Mouse (Mus musculus) c-Kit-positive CD71-positive TER-119-positive erythroid progenitor cells, embryonic 14.5 days (primary cell): ENCODE results near the gene Agap1.

Source experiments
- DNase-seq: peaks from one replicate; pipeline ENCODE4 v3.0.0-alpha.2; 2013; ENCODE audit warnings: low spot score

Gene Agap1

DNA sequence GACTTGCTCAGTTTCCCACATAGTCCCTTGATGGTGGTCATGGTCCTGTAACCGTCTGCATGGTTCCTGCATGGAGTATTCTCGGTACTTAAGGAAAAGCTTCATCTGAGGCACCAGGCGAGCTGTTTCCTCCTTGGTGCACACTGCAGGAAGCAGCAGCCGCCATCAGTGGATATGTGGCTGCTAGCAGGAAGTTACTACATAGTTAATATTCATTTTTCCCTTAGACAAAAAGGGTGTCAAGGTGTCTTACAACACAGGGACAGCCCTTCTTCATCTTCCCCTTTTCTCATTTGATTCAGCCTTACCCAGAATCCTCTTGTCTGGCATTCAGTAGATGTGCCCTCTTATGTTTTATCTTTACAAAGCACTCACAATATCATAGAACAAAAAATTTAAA, 206.2 kb downstream of the Agap1 start:
- no peak for DNase-seq

DNA sequence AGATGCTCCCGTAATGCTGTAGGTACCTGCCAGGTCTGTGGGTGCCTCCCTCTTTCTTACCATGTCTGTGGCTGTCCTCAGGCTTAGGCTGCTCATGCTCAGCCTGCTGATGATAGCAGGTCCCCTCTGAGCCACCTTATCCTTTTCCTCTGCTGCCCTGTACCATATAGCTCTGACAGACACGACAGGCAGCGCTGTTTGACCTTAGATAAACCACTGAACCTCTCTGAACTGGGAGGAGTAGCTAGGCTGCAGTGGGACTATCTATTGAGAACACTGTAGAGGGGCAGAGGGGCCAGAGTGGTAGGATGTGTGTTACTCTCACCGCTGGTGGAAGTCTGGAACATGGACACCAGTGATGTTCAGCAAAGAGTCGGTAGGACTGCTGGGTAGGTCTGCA, 211.5 kb downstream of the Agap1 start:
- DNase-seq, result no peak

DNA sequence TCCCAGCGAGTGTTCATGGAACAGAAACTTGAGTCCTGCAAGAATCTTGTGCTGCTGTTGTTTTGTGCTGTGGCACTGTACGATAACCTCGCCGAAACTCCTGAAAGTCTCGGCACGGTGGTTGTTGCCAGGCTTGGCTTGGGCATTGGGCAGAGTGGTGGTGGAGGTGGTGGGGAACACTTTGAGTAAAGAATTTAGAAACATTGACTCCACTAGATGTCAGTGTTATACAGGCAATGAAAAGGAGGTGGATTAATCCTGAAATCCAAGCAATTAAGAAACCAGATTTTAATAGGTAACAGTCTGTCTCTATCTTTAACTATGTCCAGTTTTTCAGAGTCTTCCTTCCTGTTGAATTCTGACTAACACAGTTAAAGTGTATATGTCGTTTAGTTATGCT, 212.8 kb downstream of the Agap1 start:
- no peak for DNase-seq

DNA sequence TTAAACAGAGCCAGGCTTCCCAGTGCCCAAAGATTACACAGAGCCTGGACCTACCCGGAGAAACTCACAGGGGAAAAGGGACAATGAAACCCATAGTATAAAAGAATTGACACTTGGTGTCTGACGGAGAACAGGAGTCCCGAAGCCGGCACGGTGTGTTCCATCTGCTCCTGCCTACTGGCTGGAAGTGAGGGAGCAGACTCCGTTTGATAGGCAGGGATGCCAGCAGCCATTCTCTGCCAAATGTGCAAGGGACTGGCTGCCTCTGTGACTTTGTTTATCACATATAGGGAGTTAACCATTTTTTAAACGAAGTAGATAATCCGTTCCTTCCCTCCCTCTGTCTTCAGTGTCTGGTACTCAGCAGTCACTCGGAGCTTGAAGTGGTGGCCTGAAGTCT, 214.0 kb downstream of the Agap1 start:
- DNase-seq, result no peak

DNA sequence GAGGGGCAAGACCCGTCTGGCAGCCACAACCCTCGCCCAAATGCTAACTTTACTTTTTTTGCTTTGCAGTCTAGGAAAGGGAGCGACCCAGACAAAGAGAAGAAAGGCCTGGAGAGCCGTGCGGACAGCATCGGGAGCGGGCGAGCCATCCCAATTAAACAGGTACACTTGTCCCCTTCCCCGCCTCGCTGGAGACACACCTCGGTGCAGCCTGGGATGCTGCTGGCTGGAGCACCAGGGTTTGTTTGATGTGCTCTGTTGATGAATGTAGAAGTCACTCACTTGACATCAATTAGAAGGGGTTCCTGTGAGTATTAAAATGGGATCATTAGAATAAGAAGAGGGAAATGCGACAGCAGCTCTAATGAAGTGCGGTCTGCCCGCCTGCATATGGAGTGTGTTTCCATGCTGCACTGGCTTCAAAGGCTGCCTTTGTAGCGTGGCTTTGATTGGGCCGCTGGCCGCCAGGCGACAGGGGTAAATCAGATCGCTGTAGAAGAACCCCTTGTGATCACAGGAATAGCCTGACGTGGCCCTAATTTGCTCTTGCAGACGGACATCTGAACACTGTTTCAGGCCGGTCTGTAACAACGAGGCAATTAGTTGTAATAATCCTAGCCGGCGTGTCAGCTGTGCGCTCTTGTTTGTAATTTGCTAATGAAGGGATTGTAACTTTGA, 216.6 kb downstream of the Agap1 start:
- no peak for DNase-seq

GRCm38 (mm10) chr1:89673071-89673470, 218.5 kb downstream of the Agap1 start:
- DNase-seq, result no peak

DNA sequence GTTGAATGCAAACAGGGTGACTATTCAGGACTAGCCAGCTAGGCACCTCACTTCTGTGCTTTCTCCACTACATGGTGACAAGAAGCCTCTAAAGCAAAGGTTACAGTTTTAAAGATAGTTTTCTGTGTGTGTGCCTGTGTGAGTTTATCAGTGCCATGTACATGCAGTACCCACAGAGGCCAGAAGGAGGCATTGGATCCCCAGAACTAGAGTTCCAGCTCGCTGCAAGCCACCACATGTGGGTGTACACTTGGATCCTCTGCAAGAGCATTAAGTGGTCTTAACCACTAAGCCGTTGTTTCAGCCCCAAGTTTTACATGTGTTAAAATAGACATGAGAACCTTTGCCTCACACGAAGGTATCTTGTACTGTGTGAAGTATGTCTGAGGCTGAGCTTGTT, 219.1 kb downstream of the Agap1 start:
- DNase-seq, result no peak

- no peak for DNase-seq
Observed at GRCm38 (mm10) chr1:89674681-89675080, 220.1 kb downstream of the Agap1 start.

DNA sequence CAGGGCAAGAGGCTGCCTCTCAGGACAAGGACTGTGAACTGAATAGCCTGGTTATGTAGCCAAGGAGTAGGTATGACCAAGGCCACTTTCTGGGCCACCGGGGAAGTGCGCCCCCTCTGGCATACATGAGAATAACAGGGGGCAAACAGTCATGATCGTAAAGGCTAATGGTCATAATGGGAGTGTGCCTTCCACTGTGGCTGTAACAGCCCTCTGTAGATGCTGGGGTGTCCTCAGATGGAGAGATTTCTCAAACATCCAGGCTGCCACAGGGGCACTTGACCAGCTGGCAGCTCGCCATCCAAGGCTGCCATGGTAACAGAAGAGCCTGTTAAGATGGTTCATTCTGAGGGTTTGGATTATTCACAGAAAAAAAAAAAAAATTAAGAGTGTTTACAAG, 221.8 kb downstream of the Agap1 start:
- DNase-seq, result no peak

- no peak for DNase-seq
Observed at GRCm38 (mm10) chr1:89680673-89681072, 226.1 kb downstream of the Agap1 start.

- DNase-seq, result no peak
Observed at GRCm38 (mm10) chr1:89688914-89689313, 234.3 kb downstream of the Agap1 start.

DNA sequence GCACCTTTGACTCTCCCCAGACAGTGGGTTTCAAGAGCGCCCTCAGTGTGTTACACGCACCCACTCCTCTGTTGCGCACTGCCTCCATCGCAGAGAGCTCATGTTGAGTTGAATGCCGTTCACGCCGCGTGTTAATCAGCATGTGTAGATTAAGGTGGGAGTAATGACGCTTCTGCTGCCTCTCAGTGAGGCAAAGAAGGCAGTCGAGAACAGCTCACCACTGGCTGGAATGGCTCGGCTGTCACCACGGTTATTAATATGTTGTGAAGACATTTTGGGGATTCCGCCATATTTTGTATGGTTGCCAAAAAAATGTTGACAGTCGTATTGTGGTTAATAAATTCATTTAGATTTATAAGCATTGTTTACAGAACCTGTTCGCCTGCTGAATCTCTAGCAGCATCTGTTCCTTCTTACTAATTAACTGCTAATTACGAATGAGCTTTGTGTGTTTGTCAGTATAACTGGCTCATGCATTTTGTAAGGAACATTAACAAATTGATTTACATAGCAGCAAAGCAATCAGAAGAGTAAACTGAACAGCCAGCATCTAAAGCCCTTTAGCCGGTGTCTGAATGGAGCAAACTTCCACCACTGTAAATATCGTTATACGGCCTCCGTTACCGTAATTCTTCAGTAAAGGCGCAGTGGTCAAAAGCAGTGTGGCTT, 235.1 kb downstream of the Agap1 start:
- DNase-seq, result no peak

DNA sequence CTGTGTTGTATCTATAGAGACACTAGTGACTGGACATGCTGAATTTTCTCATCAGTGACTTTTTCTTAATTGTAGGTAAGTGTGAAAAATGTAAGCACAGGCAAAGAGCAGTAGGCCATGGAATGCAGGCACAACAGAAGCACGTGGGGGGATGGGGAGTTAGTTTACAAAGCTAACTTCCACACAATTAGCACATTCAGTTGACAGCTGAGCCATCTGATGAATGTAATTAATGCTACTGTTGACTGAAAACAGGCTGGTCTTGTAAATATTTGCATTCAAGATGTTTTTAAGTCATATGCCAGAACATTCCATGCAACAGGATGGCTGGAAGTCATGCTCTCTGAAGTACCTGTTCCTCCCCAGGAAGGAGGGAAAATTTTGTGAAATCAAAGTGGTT, 236.5 kb downstream of the Agap1 start:
- no peak for DNase-seq

DNA sequence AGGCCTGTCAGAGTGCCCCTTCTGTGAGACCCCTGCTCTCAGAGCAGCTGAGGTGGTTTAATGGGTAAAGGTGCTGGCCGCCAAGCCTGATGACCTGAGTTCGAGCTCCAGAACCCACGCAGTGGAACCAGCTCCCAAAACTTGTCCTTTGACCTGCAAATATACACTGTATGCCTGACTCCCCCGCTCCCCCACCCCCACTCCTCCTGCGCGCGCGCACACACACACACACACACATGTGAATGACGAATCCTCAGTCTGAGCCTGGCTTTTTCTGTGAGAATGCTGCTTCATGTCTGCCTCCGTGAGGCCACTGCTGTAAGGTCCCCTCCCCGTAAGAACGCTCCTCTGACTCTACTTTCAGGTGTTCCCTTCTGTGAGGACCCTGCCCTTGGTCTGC, 237.8 kb downstream of the Agap1 start:
- DNase-seq, result no peak

DNA sequence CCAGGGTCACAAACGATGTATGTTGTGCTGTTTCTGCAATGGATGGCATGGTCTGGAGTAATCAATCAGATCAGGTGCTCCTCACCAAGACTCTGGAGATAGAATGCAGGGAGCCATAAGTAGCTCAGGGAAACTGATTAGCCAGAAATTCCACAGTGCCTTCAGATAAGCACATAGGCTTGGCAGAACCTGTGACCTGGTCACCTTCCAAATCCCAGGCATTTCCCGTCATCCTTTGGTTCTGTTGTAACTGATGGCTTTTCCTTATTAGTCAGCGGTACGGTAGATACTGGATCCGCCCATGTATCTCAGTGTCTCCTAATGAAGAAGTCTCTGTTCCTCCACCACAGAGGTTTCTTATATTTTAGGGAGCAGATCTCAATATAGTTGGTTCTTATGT, 240.3 kb downstream of the Agap1 start:
- no peak for DNase-seq

GRCm38 (mm10) chr1:89697241-89697640, 242.6 kb downstream of the Agap1 start:
- no peak for DNase-seq

DNA sequence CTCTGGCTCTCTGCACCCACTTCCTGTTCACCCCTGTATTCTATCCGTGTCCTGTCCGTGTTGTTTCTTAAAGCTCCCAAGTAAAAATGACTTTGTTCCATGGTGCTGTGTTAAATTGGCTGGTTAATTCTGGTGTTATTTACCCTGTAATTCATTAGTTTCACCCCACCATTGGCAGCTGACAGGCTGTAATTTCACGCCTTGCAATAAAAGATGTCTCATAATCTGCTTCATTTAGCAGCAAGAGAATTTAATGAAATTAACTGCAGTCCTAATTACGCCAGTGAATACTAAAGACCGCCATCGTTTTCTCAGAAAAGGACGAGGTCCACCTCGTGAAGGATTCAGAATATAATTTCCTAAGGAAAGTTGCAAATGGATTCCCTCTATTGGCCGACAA, 245.6 kb downstream of the Agap1 start:
- DNase-seq, result no peak

DNA sequence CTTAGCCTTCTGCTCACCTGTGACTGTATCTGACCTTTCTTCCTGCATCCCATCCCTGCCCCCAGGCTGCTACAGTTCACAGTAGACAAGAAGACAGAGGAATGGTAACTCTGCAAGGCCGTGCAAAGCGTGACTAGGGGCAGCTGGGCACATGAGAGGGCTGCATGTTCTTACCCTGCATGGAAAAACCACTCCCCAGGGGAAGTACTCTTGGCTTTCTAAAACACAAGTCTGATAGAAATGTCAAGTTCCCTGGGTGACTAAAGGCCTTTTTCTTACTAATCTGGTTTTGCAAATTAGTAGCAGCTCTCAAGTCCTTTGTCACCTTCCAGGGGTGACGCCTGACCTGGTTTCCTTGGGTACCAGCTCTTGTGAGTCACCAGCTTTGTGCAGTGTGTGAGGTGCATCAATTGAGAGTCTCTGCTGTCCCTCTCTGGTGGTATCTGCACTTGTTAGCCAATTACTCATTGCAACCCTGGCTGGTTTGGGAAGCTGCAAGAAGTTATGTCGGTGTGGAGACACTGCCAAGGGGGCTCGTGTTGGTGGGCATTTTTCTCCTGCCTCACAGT, 246.6 kb downstream of the Agap1 start:
- DNase-seq, result no peak

DNA sequence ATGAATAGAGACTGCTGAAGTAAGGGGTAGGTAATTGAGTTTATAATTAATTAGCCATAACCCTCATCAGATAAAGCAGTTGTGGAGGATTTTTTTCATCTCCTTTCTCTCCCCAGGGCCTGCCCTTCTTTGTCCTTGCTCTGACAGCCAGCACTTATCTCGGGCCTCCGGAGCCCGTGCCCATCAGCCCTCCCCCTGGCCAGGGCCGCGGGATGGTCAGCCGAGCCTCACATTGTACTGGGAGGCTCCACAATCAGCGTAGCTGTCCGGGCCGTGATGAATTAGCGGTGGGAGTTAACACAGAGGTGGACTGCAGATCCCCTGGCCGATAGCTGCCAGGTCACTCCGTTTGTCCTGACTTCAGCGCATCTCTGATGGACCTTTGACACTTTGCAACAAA, 248.7 kb downstream of the Agap1 start:
- DNase-seq, result no peak

DNA sequence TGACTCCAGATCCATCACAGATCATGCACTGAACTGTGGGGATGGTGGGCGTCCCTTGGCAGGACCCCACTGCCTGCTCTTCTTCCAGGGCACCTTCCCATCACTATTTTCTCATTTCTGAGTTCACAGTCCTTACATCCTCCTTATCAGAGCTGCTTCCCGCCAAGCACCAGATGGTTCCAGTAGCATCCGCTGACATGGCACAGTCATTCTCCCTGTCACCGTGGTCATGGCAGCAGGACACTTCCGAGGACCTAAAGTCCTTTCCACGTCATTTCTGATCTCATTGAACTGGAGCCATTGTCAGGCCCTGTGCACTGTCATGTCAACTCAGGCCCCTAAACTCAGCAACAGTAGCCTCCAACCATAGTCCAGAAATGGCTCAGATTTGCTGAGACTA, 251.1 kb downstream of the Agap1 start:
- DNase-seq, result no peak

DNA sequence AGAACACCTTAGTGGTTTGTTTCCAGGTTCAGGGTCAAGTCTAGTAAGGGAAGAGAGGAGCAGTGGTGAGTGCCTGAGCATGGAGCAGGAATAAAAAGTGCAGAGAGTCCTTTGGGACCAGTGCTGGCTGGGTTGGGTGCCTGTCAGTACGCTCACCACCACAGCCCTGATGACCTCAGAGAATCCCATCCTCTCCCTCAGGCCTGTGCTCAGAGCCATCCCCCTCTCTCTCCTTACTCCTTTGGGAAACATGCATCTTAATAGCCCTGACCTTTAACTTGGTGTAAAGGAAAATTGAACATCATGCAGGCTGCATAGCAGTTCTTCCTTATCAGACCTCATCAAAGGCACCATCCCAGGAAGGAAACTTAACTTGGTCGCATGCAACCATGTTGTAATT, 252.3 kb downstream of the Agap1 start:
- no peak for DNase-seq

GRCm38 (mm10) chr1:89707756-89708480, 253.3 kb downstream of the Agap1 start:
- no peak for DNase-seq

DNA sequence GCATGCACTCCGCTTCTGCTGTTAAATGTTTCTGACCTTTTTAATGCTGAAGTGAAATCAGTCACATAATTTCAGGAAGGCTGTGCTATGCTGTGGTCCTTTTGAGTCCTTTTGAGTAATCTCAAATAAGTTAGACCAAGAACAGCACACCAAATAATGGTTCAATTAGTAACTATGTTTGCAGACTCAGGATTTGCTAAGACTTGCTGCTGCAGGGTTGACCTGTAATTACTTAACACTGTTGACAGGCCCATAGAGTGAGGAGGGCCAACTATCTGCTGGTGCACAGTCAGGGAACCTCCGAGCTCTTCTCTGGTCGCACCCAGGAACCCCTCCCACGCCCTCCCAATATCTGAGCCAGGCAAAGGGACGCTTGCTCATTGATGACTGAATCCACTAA, 255.2 kb downstream of the Agap1 start:
- DNase-seq, result no peak
